Mouse (Mus musculus) macrophage (primary cell): ENCODE results near the gene Vamp3. TPM values are rescaled to one million over a fixed set of nuclear protein-coding genes. Genes with fewer than 3 reads are reported as not detected.
"Not testable (repeated sequence)": the region's sequence is repeated elsewhere in the genome, so short reads cannot be mapped to it uniquely, and the experiment has no call there.

Experiments
- H3K27ac ChIP-seq: fragments of 350-480 bp; formaldehyde crosslinking; 2 replicates; pipeline ENCODE4 v1.9.0; 2021
- H3K36me3 ChIP-seq: fragments of 350-480 bp; formaldehyde crosslinking; 2 replicates; pipeline ENCODE4 v1.9.0; 2021; ENCODE audit errors: inconsistent target
- H3K4me3 ChIP-seq: fragments of 350-480 bp; formaldehyde crosslinking; 2 replicates; pipeline ENCODE4 v1.9.0; 2021; ENCODE audit errors: inconsistent target
- H3K79me2 ChIP-seq: fragments of 350-480 bp; formaldehyde crosslinking; 2 replicates; pipeline ENCODE4 v1.9.0; 2021; ENCODE audit errors: inconsistent target
- WGBS: methylation state at CpG from one replicate; pipeline ENCODE4 v1.1.7; 2026; ENCODE audit warnings: inconsistent platforms; ENCODE audit not compliant: missing documents; 5-methylcytosine and 5-hydroxymethylcytosine counted together
- polyA plus RNA-seq: library from polyadenylated mRNA; stranded (reverse); fragments of 250-400 nt; gene quantifications from 3 replicates; pipeline ENCODE4 v1.2.4, GENCODE M21; 2018; ENCODE audit warnings: inconsistent platforms

The Vamp3 gene
- polyA plus RNA-seq, 1 experiment from 2014 or later, result 106 TPM

GRCm38 (mm10) chr4:151027001-151027400, 30.8 kb downstream of the Vamp3 start:
- H3K79me2 ChIP-seq, result no peaks in the 10 kb centered on the region
- 61% methylated on average over 6 of the region's 6 CpGs for WGBS
- H3K36me3 ChIP-seq, result 0 out of 2 replicates have a peak, but pooled peaks cover 19% of the 10 kb centered on the region
- no peak overlapping the region for H3K4me3 ChIP-seq
- H3K27ac ChIP-seq, result no peak overlapping the region

- H3K36me3 ChIP-seq, result 0 out of 2 replicates have a peak, but pooled peaks cover 23% of the 10 kb centered on the region
- H3K27ac ChIP-seq, result no peak overlapping the region
- 94% methylated on average over 9 of the region's 9 CpGs for WGBS
- no peaks in the 10 kb centered on the region for H3K79me2 ChIP-seq
- no peak overlapping the region for H3K4me3 ChIP-seq
Measured at GRCm38 (mm10) chr4:151024152-151024551, 33.6 kb downstream of the Vamp3 start.

- H3K27ac ChIP-seq, result not testable (repeated sequence)
Measured at GRCm38 (mm10) chr4:151017356-151017755, 40.4 kb downstream of the Vamp3 start.

GRCm38 (mm10) chr4:151015946-151016345, 41.8 kb downstream of the Vamp3 start:
- peaks cover 19% of the 10 kb centered on the region; the same call in 1 of the 2 replicates for H3K36me3 ChIP-seq
- no peaks in the 10 kb centered on the region for H3K79me2 ChIP-seq
- H3K4me3 ChIP-seq, result no peak overlapping the region
- 96% methylated on average over 10 of the region's 10 CpGs for whole genome bisulfite sequencing
- no peak overlapping the region for H3K27ac ChIP-seq

More at GRCm38 (mm10) chr4:151017356-151017755, 40.4 kb downstream of the Vamp3 start:
- WGBS, result 92% methylated on average over 1 of the region's 1 CpGs
- peaks cover 26% of the 10 kb centered on the region; the same call in 1 of the 2 replicates for H3K36me3 ChIP-seq
- not testable (repeated sequence) for H3K4me3 ChIP-seq, H3K79me2 ChIP-seq

- Histone ChIP-seq H3K27ac (no peak overlapping the region), H3K36me3 (peaks cover 9% of the 10 kb centered on the region; the same call in 1 of the 2 replicates), H3K4me3 (no peak overlapping the region), H3K79me2 (no peaks in the 10 kb centered on the region)
- 95% methylated on average over 7 of the region's 7 CpGs for WGBS
Measured at GRCm38 (mm10) chr4:151010316-151010715, 47.4 kb downstream of the Vamp3 start.

- no peaks in the 10 kb centered on the region; the same call in 1 of the 2 replicates for H3K36me3 ChIP-seq
- H3K79me2 ChIP-seq, result no peaks in the 10 kb centered on the region
- 65% methylated on average over 6 of the region's 6 CpGs for WGBS
- peak overlapping the region; percentile 35; the same call in 1 of the 2 replicates for H3K27ac ChIP-seq
- H3K4me3 ChIP-seq, result no peak overlapping the region
Measured at GRCm38 (mm10) chr4:151006945-151007344, 50.8 kb downstream of the Vamp3 start.

- H3K79me2 ChIP-seq, result no peaks in the 10 kb centered on the region
- H3K4me3 ChIP-seq, result no peak overlapping the region
- H3K27ac ChIP-seq, result peak overlapping the region; percentile 35
- H3K36me3 ChIP-seq, result no peaks in the 10 kb centered on the region; the same call in 1 of the 2 replicates
- WGBS, result 38% methylated on average over 13 of the region's 13 CpGs
Measured at GRCm38 (mm10) chr4:151005656-151006318, 52.0 kb downstream of the Vamp3 start.

- H3K79me2 ChIP-seq, result no peaks in the 10 kb centered on the region
- H3K4me3 ChIP-seq, result no peak overlapping the region
- no peak overlapping the region for H3K27ac ChIP-seq
- no peaks in the 10 kb centered on the region for H3K36me3 ChIP-seq
- WGBS, result 26% methylated on average over 13 of the region's 13 CpGs
Measured at GRCm38 (mm10) chr4:151001397-151001796, 56.4 kb downstream of the Vamp3 start.

GRCm38 (mm10) chr4:150998626-150999025, 59.1 kb downstream of the Vamp3 start:
- Histone ChIP-seq H3K79me2 (no peaks in the 10 kb centered on the region), H3K4me3 (no peak overlapping the region), H3K36me3 (no peaks in the 10 kb centered on the region), H3K27ac (no peak overlapping the region)
- whole genome bisulfite sequencing, result 98% methylated on average over 9 of the region's 9 CpGs

Other genes starting within 250 kb of the Vamp3 start
- gene Errfi1, start 204.0 kb downstream of the Vamp3 start, polyA plus RNA-seq, result 4.5 to 7.1 TPM (median 5.5 TPM) in 3 replicates
- gene Park7, start 143.5 kb downstream of the Vamp3 start, polyA plus RNA-seq, result 102 to 170 TPM (median 110 TPM) in 3 replicates
- 0.12 to 0.17 TPM in 2 of 3 replicates, not detected in the other for gene Tnfrsf9, start 143.4 kb downstream of the Vamp3 start, polyA plus RNA-seq
- not detected in 3 replicates for gene Uts2, start 60.9 kb downstream of the Vamp3 start, polyA plus RNA-seq
- gene Per3, start 13.3 kb downstream of the Vamp3 start, polyA plus RNA-seq, result 0.85 to 6.5 TPM (median 1.4 TPM) in 3 replicates
- gene Gm13090, start 31.6 kb upstream of the Vamp3 start, polyA plus RNA-seq, result not detected in 3 replicates